Mouse (Mus musculus) testis, adult 2 months (tissue): ENCODE measurements at regions not wholly inside any gene's neighbourhood (a gene's known extent, or its start where the extent isn't known, plus 50 kb on each side); places are given as distances from the start of the nearest gene placed in this dataset.

Experiments
- CTCF ChIP-seq: fragments of 200-500 bp; IDR thresholded peaks from 2 replicates; pipeline ENCODE4 v1.5.1; 2012; ENCODE audit warnings: low read depth, mild to moderate bottlenecking, inconsistent platforms, low read length, moderate library complexity; ENCODE audit not compliant: control insufficient read depth, insufficient read depth, insufficient replicate concordance
- POLR2A ChIP-seq: fragments of 200-500 bp; IDR thresholded peaks from 2 replicates; pipeline ENCODE4 v1.6.1; 2012; ENCODE audit warnings: low read depth, mild to moderate bottlenecking, inconsistent platforms, low read length, moderate library complexity; ENCODE audit not compliant: control insufficient read depth

DNA sequence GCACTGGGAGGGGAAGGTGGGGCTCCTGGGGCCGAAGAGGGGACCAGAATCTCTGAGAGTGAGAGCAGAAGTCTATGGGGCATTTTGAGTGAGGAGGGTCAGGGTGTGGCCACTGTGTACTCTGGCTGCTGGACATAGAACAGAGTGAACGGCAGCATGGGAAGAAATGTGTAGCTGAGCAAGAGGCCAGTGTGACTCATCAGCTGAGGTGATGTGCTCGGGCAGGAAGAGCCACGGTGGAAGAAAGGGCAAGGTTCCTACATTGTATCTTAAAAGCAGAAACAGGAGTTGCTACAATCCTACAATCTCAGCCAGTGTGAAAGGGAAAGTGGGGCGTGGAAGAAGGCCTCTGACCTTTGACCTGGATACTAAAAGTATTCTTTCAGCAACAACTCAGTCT is 133.8 kb upstream of the Dyrk2 start:
- TF ChIP-seq POLR2A: no peak
- no peak for TF ChIP-seq CTCF
